In genomic region chr13:27802765-27803164, GRCm38 (mm10) we compare ENCODE assay signal across 27 mouse cellular contexts. TPM values are rescaled to one million over a fixed set of nuclear protein-coding genes. Genes with fewer than 3 reads are reported as not detected.
DNase-seq lines count a peak whose midpoint lies in the region; ATAC-seq and TF ChIP-seq lines count a peak whose summit lies in the region.
"Had no signal": no experiment of that assay in that cellular context is flagged by ENCODE, and none has a peak within 500 bp of the region (broad histone marks: within the 10 kb centered on the region; RNA-seq: fewer than 3 reads in every experiment).

No protein-coding gene starts in this region.

- no peak for TF ChIP-seq CTCF in C2C12 (IDR thresholded peaks at IDR 0.05; ENCODE audit: control insufficient read depth, insufficient read depth, insufficient read length)

- H3K27ac ChIP-seq in embryonic facial prominence, embryonic 14.5 days (replicated peaks; ENCODE audit: low read depth, low read length), result no peak overlapping the region
- no peak overlapping the region for H3K27ac ChIP-seq in embryonic facial prominence, embryonic 10.5 days (replicated peaks)

- H3K4me1 ChIP-seq in embryonic facial prominence, embryonic 14.5 days (ENCODE audit: control insufficient read depth, insufficient read depth, low read length), result no peaks in the 10 kb centered on the region
- no peaks in the 10 kb centered on the region for H3K4me1 ChIP-seq in embryonic facial prominence, embryonic 10.5 days

- no peak overlapping the region for H3K9ac ChIP-seq in embryonic facial prominence, embryonic 14.5 days (ENCODE audit: low read depth, low read length)

- peak; percentile 1 for DNase-seq in embryonic facial prominence, embryonic 14.5 days (ENCODE audit: low spot score)
- DNase-seq in embryonic facial prominence, embryonic 10.5 days (ENCODE audit: low spot score), result no peak
- no peak for DNase-seq in left cerebral cortex, adult 9 months (ENCODE audit: low spot score in 2 of 2)
- DNase-seq in gastrocnemius, adult 8-10 months (ENCODE audit: low spot score in 2 of 2), result no peak
- DNase-seq: adrenal gland, adult 2 months; adrenal gland, adult 8-10 months; adrenal gland, postnatal 10 days; adrenal gland, postnatal 14 days; adrenal gland, postnatal 25 days; adrenal gland, postnatal 36 days; B cell, adult 2 months; cerebellum, adult 11 months; cerebellum, adult 11-12 months; cerebellum, adult 18-20 months; cerebellum, adult 2 months had no signal

- H3ac ChIP-seq in C2C12 (ENCODE audit: control insufficient read depth, insufficient read length, low read depth), result no peak overlapping the region
- H3ac ChIP-seq in myocyte (ENCODE audit: control insufficient read depth, insufficient read length), result no peak overlapping the region

- ATAC-seq in embryonic facial prominence, embryonic 14.5 days (ENCODE audit: low read depth), result no peak
- ATAC-seq: activated CD4-positive, CD25-positive, alpha-beta regulatory T cell, adult 4 months; CD4-positive, CD25-positive, alpha-beta regulatory T cell, adult 4 months; Patski had no signal

- H3K79me2 ChIP-seq in C2C12 (ENCODE audit: control insufficient read depth, insufficient read depth) (no peaks in the 10 kb centered on the region), myocyte (ENCODE audit: control insufficient read depth, insufficient read depth) (no peaks in the 10 kb centered on the region)

- no peaks in the 10 kb centered on the region for H3K36me3 ChIP-seq in embryonic facial prominence, embryonic 14.5 days (ENCODE audit: control insufficient read depth, insufficient read depth, low read length)
- no peaks in the 10 kb centered on the region for H3K36me3 ChIP-seq in embryonic facial prominence, embryonic 10.5 days (replicated peaks)
- H3K36me3 ChIP-seq in C2C12 (ENCODE audit: control insufficient read depth, insufficient read depth) (no peaks in the 10 kb centered on the region), myocyte (ENCODE audit: control insufficient read depth, insufficient read depth) (no peaks in the 10 kb centered on the region)
- H3K36me3 ChIP-seq: G1E had no signal

- H3K4me2 ChIP-seq in embryonic facial prominence, embryonic 14.5 days (ENCODE audit: low read depth, low read length), result no peak overlapping the region
- H3K4me2 ChIP-seq in myocyte (ENCODE audit: low read depth), result no peak overlapping the region

- no peaks in the 10 kb centered on the region for H3K9me3 ChIP-seq in embryonic facial prominence, embryonic 14.5 days (ENCODE audit: control insufficient read depth, low read length)
- H3K9me3 ChIP-seq in embryonic facial prominence, embryonic 10.5 days, result no peaks in the 10 kb centered on the region
- H3K9me3 ChIP-seq: G1E had no signal

- 77% methylated on average over 1 of the region's 1 CpGs for WGBS in embryonic facial prominence, embryonic 14.5 days
- WGBS in embryonic facial prominence, embryonic 10.5 days, result 79% methylated on average over 1 of the region's 1 CpGs

- TF ChIP-seq POLR2A in myocyte (IDR thresholded peaks at IDR 0.05; ENCODE audit: insufficient read length, low read depth), result no peak

- H3K4me3 ChIP-seq in embryonic facial prominence, embryonic 14.5 days (ENCODE audit: low read depth, low read length), result no peak overlapping the region
- no peak overlapping the region for H3K4me3 ChIP-seq in embryonic facial prominence, embryonic 10.5 days
- H3K4me3 ChIP-seq in C2C12 (ENCODE audit: insufficient read depth, poor library complexity, severe bottlenecking), result no peak overlapping the region
- no peak overlapping the region for H3K4me3 ChIP-seq in myocyte

- no peaks in the 10 kb centered on the region for H3K27me3 ChIP-seq in embryonic facial prominence, embryonic 14.5 days (replicated peaks; ENCODE audit: control insufficient read depth, insufficient read depth, low read length)
- no peaks in the 10 kb centered on the region for H3K27me3 ChIP-seq in embryonic facial prominence, embryonic 10.5 days (replicated peaks; ENCODE audit: low read depth, poor library complexity, severe bottlenecking)
- H3K27me3 ChIP-seq in C2C12 (ENCODE audit: control insufficient read depth, insufficient read depth, insufficient read length) (no peaks in the 10 kb centered on the region), myocyte (ENCODE audit: control insufficient read depth, insufficient read depth, insufficient read length) (no peaks in the 10 kb centered on the region)
- H3K27me3 ChIP-seq: CH12.LX, Patski had no signal

- H3K79me3 ChIP-seq in C2C12 (ENCODE audit: low read depth), result no peaks in the 10 kb centered on the region

TF ChIP-seq in C2C12, 6 proteins besides CTCF, POLR2A, EP300 and RAD21:
- no peak for TF ChIP-seq FOSL1 (IDR thresholded peaks at IDR 0.05; ENCODE audit: insufficient read depth, low read length, poor library complexity, severe bottlenecking)
- TF ChIP-seq MYOG (IDR thresholded peaks at IDR 0.05; ENCODE audit: control insufficient read depth, extremely low read depth, insufficient read length), result no peak
- TF ChIP-seq MYOD1 (IDR thresholded peaks at IDR 0.05; ENCODE audit: control insufficient read depth, insufficient read length, low read depth), result peak; percentile 24

TF ChIP-seq in myocyte, 11 proteins besides CTCF, POLR2A, EP300 and RAD21:
- TF ChIP-seq TCF12 (IDR thresholded peaks at IDR 0.05; ENCODE audit: insufficient read depth, poor library complexity, severe bottlenecking) (peak; percentile 33), E2F4 (IDR thresholded peaks at IDR 0.05; ENCODE audit: insufficient read depth) (no peak), CEBPB (IDR thresholded peaks at IDR 0.05; ENCODE audit: insufficient read depth, poor library complexity, severe bottlenecking) (no peak), REST (IDR thresholded peaks at IDR 0.05; ENCODE audit: insufficient read depth, insufficient read length) (no peak), MYOD1 (IDR thresholded peaks at IDR 0.05; ENCODE audit: control insufficient read depth in 1 of 3, insufficient read length in 2 of 3, low read depth in 2 of 3) (peak; percentile 35 to 82 (median 74)), TCF3 (IDR thresholded peaks at IDR 0.05; ENCODE audit: insufficient read length, low read depth) (peak; percentile 32), MYOG (IDR thresholded peaks at IDR 0.05; ENCODE audit: control insufficient read depth in 1 of 3, insufficient read depth in 1 of 3, insufficient read length in 2 of 3, low read depth in 2 of 3) (peak in 1 of 3 experiments; percentile 57)

RNA-seq across cellular contexts. Expression of gene Prl2a1, which starts 1.3 kb away (rescaled TPM):
- polyA plus RNA-seq in embryonic facial prominence, embryonic 14.5 days (2014; fragmentation: Nextera tagmentation; extraction: Ambion mirVana), result not detected in 2 replicates
- polyA plus RNA-seq in embryonic facial prominence, embryonic 10.5 days (2016; fragmentation: Nextera tagmentation; extraction: Ambion mirVana), result not detected in 2 replicates
- not detected for polyA plus RNA-seq in C2C12 (2012; fragmentation: generic; extraction: Trizol)
- polyA plus RNA-seq in myocyte (2012; fragmentation: generic; extraction: Trizol), result not detected
- total RNA-seq in gastrocnemius, adult 8-10 months (2022), result not detected
- total RNA-seq: adrenal gland, adult 18-20 months; adrenal gland, adult 2 months; adrenal gland, adult 8-10 months; adrenal gland, postnatal 10 days; adrenal gland, postnatal 14 days; adrenal gland, postnatal 25 days; adrenal gland, postnatal 36 days; adrenal gland, postnatal 4 days; CH12.LX; G1E; MEL had no signal
- polyA plus RNA-seq: activated CD4-positive, CD25-positive, alpha-beta regulatory T cell, adult 4 months; adrenal gland, adult 2 months; CD4-positive, CD25-positive, alpha-beta regulatory T cell, adult 4 months; cerebellum, adult 2 months; G1E; Patski had no signal

RNA-seq across cellular contexts. Expression of gene Prl7c1, which starts 22.2 kb away (rescaled TPM):
- not detected in 2 replicates for polyA plus RNA-seq in embryonic facial prominence, embryonic 14.5 days (2014; fragmentation: Nextera tagmentation; extraction: Ambion mirVana)
- polyA plus RNA-seq in embryonic facial prominence, embryonic 10.5 days (2016; fragmentation: Nextera tagmentation; extraction: Ambion mirVana), result not detected in 2 replicates
- polyA plus RNA-seq in C2C12 (2012; fragmentation: generic; extraction: Trizol) (not detected), myocyte (2012; fragmentation: generic; extraction: Trizol) (not detected)
- total RNA-seq in gastrocnemius, adult 8-10 months (2022), result not detected
- total RNA-seq: adrenal gland, adult 18-20 months; adrenal gland, adult 2 months; adrenal gland, adult 8-10 months; adrenal gland, postnatal 10 days; adrenal gland, postnatal 14 days; adrenal gland, postnatal 25 days; adrenal gland, postnatal 36 days; adrenal gland, postnatal 4 days; CH12.LX; ES-E14; G1E; MEL had no signal
- polyA plus RNA-seq: activated CD4-positive, CD25-positive, alpha-beta regulatory T cell, adult 4 months; adrenal gland, adult 2 months; brain, embryonic 14.5 days; CD4-positive, CD25-positive, alpha-beta regulatory T cell, adult 4 months; cerebellum, adult 2 months; G1E; Patski had no signal

RNA-seq across cellular contexts. Expression of gene Prl2c1, which starts 46.4 kb away (rescaled TPM):
- not detected in 2 replicates for polyA plus RNA-seq in embryonic facial prominence, embryonic 14.5 days (2014; fragmentation: Nextera tagmentation; extraction: Ambion mirVana)
- not detected in 2 replicates for polyA plus RNA-seq in embryonic facial prominence, embryonic 10.5 days (2016; fragmentation: Nextera tagmentation; extraction: Ambion mirVana)
- polyA plus RNA-seq in C2C12 (2012; fragmentation: generic; extraction: Trizol) (0.06 TPM), myocyte (2012; fragmentation: generic; extraction: Trizol) (not detected)
- total RNA-seq in gastrocnemius, adult 8-10 months (2022), result not detected
- total RNA-seq: adrenal gland, adult 18-20 months; adrenal gland, adult 2 months; adrenal gland, adult 8-10 months; adrenal gland, postnatal 10 days; adrenal gland, postnatal 14 days; adrenal gland, postnatal 25 days; adrenal gland, postnatal 36 days; adrenal gland, postnatal 4 days; CH12.LX; ES-E14; G1E; MEL had no signal
- polyA plus RNA-seq: activated CD4-positive, CD25-positive, alpha-beta regulatory T cell, adult 4 months; adrenal gland, adult 2 months; brain, embryonic 14.5 days; CD4-positive, CD25-positive, alpha-beta regulatory T cell, adult 4 months; cerebellum, adult 2 months; G1E; Patski had no signal
